Mouse (Mus musculus) hindbrain, embryonic 11.5 days (tissue): ENCODE results near the gene Tor2a. TPM values are rescaled to one million over a fixed set of nuclear protein-coding genes. Genes with fewer than 3 reads are reported as not detected.

ENCODE experiments used
- ATAC-seq: fragments of 200-750 bp; cut with Nextera tagmentation; 2 replicates; pipeline ENCODE4 v1.8.0; 2017; ENCODE audit warnings: mild to moderate bottlenecking, moderate TSS enrichment, moderate library complexity; ENCODE audit not compliant: low FRiP score
- DNase-seq: peaks from one replicate; pipeline ENCODE4 v3.0.0-alpha.2; 2015; ENCODE audit warnings: low spot score
- H3K27ac ChIP-seq: fragments of 300-500 bp; sonication (generic); 2 replicates; pipeline ENCODE4 v1.5.1; 2014; ENCODE audit warnings: mild to moderate bottlenecking, low read depth, low read length
- H3K27me3 ChIP-seq: fragments of 300-500 bp; sonication (generic); 2 replicates; pipeline ENCODE4 v1.6.1; 2014; ENCODE audit warnings: mild to moderate bottlenecking, low read length, moderate library complexity, mixed read lengths; ENCODE audit not compliant: control insufficient read depth, insufficient read depth
- H3K36me3 ChIP-seq: fragments of 300-500 bp; sonication (generic); 2 replicates; pipeline ENCODE4 v1.6.1; 2014; ENCODE audit warnings: mild to moderate bottlenecking, low read length, moderate library complexity, mixed read lengths; ENCODE audit not compliant: control insufficient read depth, insufficient read depth
- H3K4me1 ChIP-seq: fragments of 300-500 bp; sonication (generic); replicated peaks from 2 replicates; pipeline ENCODE4 v1.6.1; 2014; ENCODE audit warnings: low read length, mixed read lengths; ENCODE audit not compliant: control insufficient read depth, insufficient read depth
- H3K4me2 ChIP-seq: fragments of 300-500 bp; sonication (generic); replicated peaks from 2 replicates; pipeline ENCODE4 v1.6.1; 2014; ENCODE audit warnings: mild to moderate bottlenecking, low read depth, low read length
- H3K4me3 ChIP-seq: fragments of 300-500 bp; sonication (generic); 2 replicates; pipeline ENCODE4 v1.5.1; 2014; ENCODE audit warnings: low read depth, low read length
- H3K9ac ChIP-seq: fragments of 300-500 bp; sonication (generic); 2 replicates; pipeline ENCODE4 v1.6.1; 2014; ENCODE audit warnings: low read depth, low read length
- H3K9me3 ChIP-seq: fragments of 300-500 bp; sonication (generic); 2 replicates; pipeline ENCODE4 v1.6.1; 2016; ENCODE audit warnings: low read length; ENCODE audit not compliant: control insufficient read depth
- WGBS: fragments of 180-500 bp; shearing (Covaris S2); extraction: QIAGEN DNeasy Blood & Tissue Kit; methylation state at CpG from one replicate; pipeline ENCODE4 v1.1.7; 2014; 5-methylcytosine and 5-hydroxymethylcytosine counted together
- microRNA counts: library from miRNA; unstranded; fragments of <30 nt; microRNA quantifications from one replicate; lab custom pipeline; 2015
- polyA plus RNA-seq: library from polyadenylated mRNA; unstranded; fragments of >200 nt; fragmentation: Nextera tagmentation; extraction: Ambion mirVana; gene quantifications from 2 replicates; pipeline ENCODE4 v1.2.1, GENCODE M21; 2014

Gene Tor2a
- polyA plus RNA-seq, 1 experiment from 2014 or later, result 53.1 TPM

GRCm38 (mm10) chr2:32795748-32796418, 38.8 kb downstream of the Tor2a start:
- WGBS, result 86% methylated on average over 13 of the region's 13 CpGs

GRCm38 (mm10) chr2:32798251-32798962, 41.4 kb downstream of the Tor2a start:
- ATAC-seq (no peak), DNase-seq (no peak)
- H3K4me3 ChIP-seq, result no peak overlapping the region
- H3K9ac ChIP-seq, result no peak overlapping the region
- H3K9me3 ChIP-seq, result no peaks in the 10 kb centered on the region
- H3K36me3 ChIP-seq, result peaks cover 4% of the 10 kb centered on the region; the same call in 1 of the 2 replicates
- H3K4me2 ChIP-seq, result no peak overlapping the region
- H3K4me1 ChIP-seq, result no peaks in the 10 kb centered on the region
- no peak overlapping the region for H3K27ac ChIP-seq
- 66% methylated on average over 10 of the region's 10 CpGs for WGBS
- H3K27me3 ChIP-seq, result no peaks in the 10 kb centered on the region

More at GRCm38 (mm10) chr2:32795748-32796418, 38.8 kb downstream of the Tor2a start:
- Histone ChIP-seq H3K4me2 (no peak overlapping the region), H3K4me3 (no peak overlapping the region), H3K27ac (no peak overlapping the region), H3K27me3 (no peaks in the 10 kb centered on the region), H3K4me1 (no peaks in the 10 kb centered on the region), H3K9me3 (no peaks in the 10 kb centered on the region), H3K9ac (no peak overlapping the region), H3K36me3 (peaks cover 4% of the 10 kb centered on the region; the same call in 1 of the 2 replicates)
- ATAC-seq, result no peak
- no peak for DNase-seq

- no peak for DNase-seq
- no peak overlapping the region for H3K4me3 ChIP-seq
- no peaks in the 10 kb centered on the region for H3K27me3 ChIP-seq
- no peaks in the 10 kb centered on the region for H3K9me3 ChIP-seq
- WGBS, result 93% methylated on average over 14 of the region's 14 CpGs
- no peak overlapping the region for H3K27ac ChIP-seq
- peaks cover 6% of the 10 kb centered on the region; the same call in 1 of the 2 replicates for H3K36me3 ChIP-seq
- no peak overlapping the region for H3K4me2 ChIP-seq
- ATAC-seq, result no peak
- no peak overlapping the region for H3K9ac ChIP-seq
- H3K4me1 ChIP-seq, result no peaks in the 10 kb centered on the region
Observed at GRCm38 (mm10) chr2:32808816-32809566, 52.0 kb downstream of the Tor2a start.

MicroRNA genes within 50 kb of the gene (microRNA counts, 519-probe panel; counts per million panel counts)
- not detected for microRNA mmu-miR-2861 (lab: Ali Mortazavi, UCI)

Other genes starting within 250 kb of the Tor2a start
- 9.0 and 9.2 TPM in 2 replicates for gene Fam102a, start 221.9 kb upstream of the Tor2a start, polyA plus RNA-seq
- 115 and 125 TPM in 2 replicates for gene Dpm2, start 186.4 kb upstream of the Tor2a start, polyA plus RNA-seq
- 2.1 and 2.6 TPM in 2 replicates for gene Pip5kl1, start 182.4 kb upstream of the Tor2a start, polyA plus RNA-seq
- 0.37 and 0.42 TPM in 2 replicates for gene 9430097D07Rik, start 181.6 kb upstream of the Tor2a start, polyA plus RNA-seq
- 12.9 and 13.4 TPM in 2 replicates for gene St6galnac4, start 170.1 kb upstream of the Tor2a start, polyA plus RNA-seq
- 3.2 and 5.0 TPM in 2 replicates for gene St6galnac6, start 157.5 kb upstream of the Tor2a start, polyA plus RNA-seq
- 23.4 and 23.9 TPM in 2 replicates for gene Ak1, start 135.5 kb upstream of the Tor2a start, polyA plus RNA-seq
- gene Eng, start 110.6 kb upstream of the Tor2a start, polyA plus RNA-seq, result 18.1 and 23.1 TPM in 2 replicates
- gene Fpgs, start 53.1 kb upstream of the Tor2a start, polyA plus RNA-seq, result 11.2 and 13.6 TPM in 2 replicates
- 77.3 and 79.9 TPM in 2 replicates for gene Cdk9, start 44.2 kb upstream of the Tor2a start, polyA plus RNA-seq
- 25.9 and 27.6 TPM in 2 replicates for gene Sh2d3c, start 36.2 kb upstream of the Tor2a start, polyA plus RNA-seq
- gene 6330409D20Rik, start 16.2 kb upstream of the Tor2a start, polyA plus RNA-seq, result 2.3 and 3.0 TPM in 2 replicates
- gene Ttc16, start 18.4 kb downstream of the Tor2a start, polyA plus RNA-seq, result 0.22 and 0.34 TPM in 2 replicates
- 4.2 and 4.3 TPM in 2 replicates for gene Ptrh1, start 18.6 kb downstream of the Tor2a start, polyA plus RNA-seq
- gene Cfap157, start 27.2 kb downstream of the Tor2a start, polyA plus RNA-seq, result 0.80 and 0.98 TPM in 2 replicates
- gene Stxbp1, start 90.0 kb downstream of the Tor2a start, polyA plus RNA-seq, result 62.8 and 64.7 TPM in 2 replicates
- 11.6 and 13.1 TPM in 2 replicates for gene Fam129b, start 118.9 kb downstream of the Tor2a start, polyA plus RNA-seq
- 129 and 134 TPM in 2 replicates for gene Rpl12, start 204.3 kb downstream of the Tor2a start, polyA plus RNA-seq
- gene Lrsam1, start 204.4 kb downstream of the Tor2a start, polyA plus RNA-seq, result 8.0 and 8.7 TPM in 2 replicates
- gene Slc2a8, start 224.8 kb downstream of the Tor2a start, polyA plus RNA-seq, result 9.3 and 10.5 TPM in 2 replicates